Mouse (Mus musculus) liver, embryonic 14.5 days (tissue): Measurements from ENCODE around the gene Zyg11b. TPM values are rescaled to one million over a fixed set of nuclear protein-coding genes. Genes with fewer than 3 reads are reported as not detected.

ENCODE experiments used
- ATAC-seq: fragments of 200-750 bp; cut with Nextera tagmentation; 2 replicates; pipeline ENCODE4 v1.8.0; 2017; ENCODE audit warnings: moderate number of reproducible peaks, mild to moderate bottlenecking, moderate library complexity; ENCODE audit not compliant: insufficient read depth
- DNase-seq, 3 experiments: peaks; one replicate each; pipeline ENCODE4 v3.0.0-alpha.2; 2012 to 2013; ENCODE audit warnings: low read depth in 3 of 3, low spot score in 3 of 3
- H3K27ac ChIP-seq: fragments of 300-500 bp; sonication (generic); 2 replicates; pipeline ENCODE4 v1.5.1; 2014; ENCODE audit warnings: moderate library complexity, mild to moderate bottlenecking, control low read depth, inconsistent platforms
- H3K27me3 ChIP-seq: fragments of 300-500 bp; sonication (generic); 2 replicates; pipeline ENCODE4 v1.6.1; 2014; ENCODE audit warnings: mild to moderate bottlenecking, low read length, moderate library complexity; ENCODE audit not compliant: control insufficient read depth, insufficient read depth
- H3K36me3 ChIP-seq: fragments of 300-500 bp; sonication (generic); replicated peaks from 2 replicates; pipeline ENCODE4 v1.6.1; 2014; ENCODE audit warnings: low read depth; ENCODE audit not compliant: control insufficient read depth, insufficient read depth
- H3K4me1 ChIP-seq, 2 experiments: fragments of 200-500 bp in 1 of 2; fragments of 300-500 bp in 1 of 2; sonication (generic) in 1 of 2; replicated peaks; 2 replicates each; pipeline ENCODE4 v1.6.1; 2012 to 2014; ENCODE audit warnings: antibody characterized with exemption in 1 of 2, inconsistent platforms in 1 of 2, low read length in 1 of 2; ENCODE audit not compliant: control insufficient read depth in 2 of 2, insufficient read depth in 2 of 2
- H3K4me2 ChIP-seq: fragments of 300-500 bp; sonication (generic); 2 replicates; pipeline ENCODE4 v1.6.1; 2014; ENCODE audit warnings: low read depth, mild to moderate bottlenecking, control low read depth, moderate library complexity
- H3K4me3 ChIP-seq, 2 experiments: fragments of 200-500 bp in 1 of 2; fragments of 300-500 bp in 1 of 2; sonication (generic) in 1 of 2; 2 replicates each; pipeline ENCODE4 v1.5.1; 2012 to 2014; ENCODE audit warnings: low read depth in 2 of 2, low read length in 2 of 2, mild to moderate bottlenecking in 2 of 2, control low read depth in 1 of 2, inconsistent platforms in 1 of 2, moderate library complexity in 1 of 2; ENCODE audit not compliant: insufficient read depth in 1 of 2
- H3K9ac ChIP-seq: fragments of 300-500 bp; sonication (generic); replicated peaks from 2 replicates; pipeline ENCODE4 v1.6.1; 2014; ENCODE audit warnings: mild to moderate bottlenecking, control low read depth, moderate library complexity
- H3K9me3 ChIP-seq: fragments of 300-500 bp; sonication (generic); 2 replicates; pipeline ENCODE4 v1.6.1; 2016; ENCODE audit warnings: low read length, mixed read lengths; ENCODE audit not compliant: control insufficient read depth
- CTCF ChIP-seq: IDR thresholded peaks from 2 replicates; pipeline ENCODE4 v1.5.1; 2016; ENCODE audit warnings: antibody characterized with exemption, low read depth, control low read depth
- EP300 ChIP-seq: IDR thresholded peaks from 2 replicates; pipeline ENCODE4 v1.6.1; 2016; ENCODE audit warnings: antibody characterized with exemption, low read depth
- WGBS: fragments of 180-500 bp; shearing (Covaris S2); extraction: QIAGEN DNeasy Blood & Tissue Kit; methylation state at CpG from one replicate; pipeline ENCODE4 v1.1.7; 2014; ENCODE audit not compliant: insufficient replicate concordance; 5-methylcytosine and 5-hydroxymethylcytosine counted together
- polyA plus RNA-seq, 2 experiments: library from polyadenylated mRNA; depleted of rRNA in 1 of 2; stranded (reverse) in 1 of 2; unstranded in 1 of 2; fragments of >200 nt; fragmentation: Nextera tagmentation in 1 of 2; extraction: Ambion mirVana in 1 of 2; gene quantifications; 2 replicates each; pipeline versions ENCODE4 v1.2.1 to v1.2.3; 2012 to 2014

The Zyg11b gene
- polyA plus RNA-seq, 2 experiments = 2.2 to 2.3 TPM

- Histone ChIP-seq H3K27me3 (no peaks in the 10 kb centered on the region), H3K9ac (no peak overlapping the region), H3K4me3 (no peak overlapping the region), H3K4me1 (peaks cover 0 to 17% of the 10 kb centered on the region in 2 experiments; a peak in 2 of 4 replicates), H3K9me3 (no peaks in the 10 kb centered on the region), H3K36me3 (no peaks in the 10 kb centered on the region), H3K27ac (no peak overlapping the region), H3K4me2 (no peak overlapping the region)
- no peak for DNase-seq
- ATAC-seq = no peak
- 60% methylated on average over 6 of the region's 6 CpGs for WGBS
- peak; percentile 65 for TF ChIP-seq CTCF
- no peak for TF ChIP-seq EP300
Measured at GRCm38 (mm10) chr4:108319747-108320146, 18.9 kb upstream of the Zyg11b start.

- TF ChIP-seq EP300 (no peak), CTCF (no peak)
- ATAC-seq (peak; percentile 58), DNase-seq (no peak)
- Histone ChIP-seq H3K9me3 (no peaks in the 10 kb centered on the region), H3K36me3 (no peaks in the 10 kb centered on the region), H3K27me3 (no peaks in the 10 kb centered on the region), H3K4me2 (no peak overlapping the region), H3K27ac (no peak overlapping the region), H3K4me1 (peaks cover 0 to 17% of the 10 kb centered on the region in 2 experiments; a peak in 2 of 4 replicates), H3K4me3 (no peak overlapping the region), H3K9ac (no peak overlapping the region)
- WGBS = 30% methylated on average over 7 of the region's 8 CpGs
Measured at GRCm38 (mm10) chr4:108318649-108319615, 18.0 kb upstream of the Zyg11b start.

GRCm38 (mm10) chr4:108317656-108318605 is 17.0 kb upstream of the Zyg11b start:
- Histone ChIP-seq H3K27me3 (no peaks in the 10 kb centered on the region), H3K36me3 (no peaks in the 10 kb centered on the region), H3K4me3 (no peak overlapping the region), H3K9me3 (no peaks in the 10 kb centered on the region), H3K4me2 (no peak overlapping the region), H3K27ac (no peak overlapping the region), H3K9ac (no peak overlapping the region), H3K4me1 (peaks cover 0 to 17% of the 10 kb centered on the region in 2 experiments; a peak in 2 of 4 replicates)
- no peak for TF ChIP-seq CTCF
- TF ChIP-seq EP300 = no peak
- 18% methylated on average over 12 of the region's 12 CpGs for WGBS
- DNase-seq = no peak
- no peak for ATAC-seq

- Histone ChIP-seq H3K27me3 (no peaks in the 10 kb centered on the region), H3K9me3 (no peaks in the 10 kb centered on the region), H3K27ac (no peak overlapping the region), H3K36me3 (no peaks in the 10 kb centered on the region), H3K4me3 (no peak overlapping the region), H3K4me1 (peaks cover 0 to 15% of the 10 kb centered on the region in 2 experiments; a peak in 2 of 4 replicates), H3K9ac (no peak overlapping the region), H3K4me2 (no peak overlapping the region)
- ATAC-seq (no peak), DNase-seq (no peak)
- TF ChIP-seq EP300 = no peak
- TF ChIP-seq CTCF = no peak
- 54% methylated on average over 5 of the region's 5 CpGs for WGBS
Measured at GRCm38 (mm10) chr4:108314041-108314440, 13.1 kb upstream of the Zyg11b start.

- DNase-seq = no peak
- ATAC-seq = no peak
- Histone ChIP-seq H3K9ac (no peak overlapping the region), H3K4me2 (no peak overlapping the region), H3K9me3 (no peaks in the 10 kb centered on the region), H3K36me3 (no peaks in the 10 kb centered on the region), H3K4me1 (no peaks in the 10 kb centered on the region), H3K27ac (no peak overlapping the region), H3K27me3 (no peaks in the 10 kb centered on the region), H3K4me3 (no peak overlapping the region)
- TF ChIP-seq CTCF (no peak), EP300 (no peak)
- WGBS = 42% methylated on average over 6 of the region's 6 CpGs
Measured at GRCm38 (mm10) chr4:108310706-108311105, 9.8 kb upstream of the Zyg11b start.
